Mouse (Mus musculus) forebrain, embryonic 10.5 days (tissue): ENCODE results near the gene Xlr3a. TPM values are rescaled to one million over a fixed set of nuclear protein-coding genes. Genes with fewer than 3 reads are reported as not detected.
"Not testable (repeated sequence)": the region's sequence is repeated elsewhere in the genome, so short reads cannot be mapped to it uniquely, and the experiment has no call there.

Experiments used
- DNase-seq: peaks from one replicate; pipeline ENCODE4 v3.0.0-alpha.2; 2017; ENCODE audit warnings: low spot score; ENCODE audit errors: extremely low spot score
- H3K27ac ChIP-seq: fragments of 300-500 bp; sonication (generic); 2 replicates; pipeline ENCODE4 v1.5.1; 2016; ENCODE audit warnings: mild to moderate bottlenecking
- H3K27me3 ChIP-seq: fragments of 300-500 bp; sonication (generic); 2 replicates; pipeline ENCODE4 v1.6.1; 2016; ENCODE audit warnings: mild to moderate bottlenecking; ENCODE audit not compliant: poor library complexity, severe bottlenecking
- H3K36me3 ChIP-seq: fragments of 300-500 bp; sonication (generic); replicated peaks from 2 replicates; pipeline ENCODE4 v1.6.1; 2016; ENCODE audit warnings: mild to moderate bottlenecking, moderate library complexity
- H3K4me1 ChIP-seq: fragments of 300-500 bp; sonication (generic); 2 replicates; pipeline ENCODE4 v1.6.1; 2016
- H3K4me3 ChIP-seq: fragments of 300-500 bp; sonication (generic); 2 replicates; pipeline ENCODE4 v1.5.1; 2016; ENCODE audit warnings: mild to moderate bottlenecking, moderate library complexity
- H3K9me3 ChIP-seq: fragments of 300-500 bp; sonication (generic); 2 replicates; pipeline ENCODE4 v1.6.1; 2016; ENCODE audit warnings: mild to moderate bottlenecking, moderate library complexity
- WGBS: fragments of 180-500 bp; shearing (Covaris S2); methylation state at CpG from one replicate; pipeline ENCODE4 v1.1.7; 2016; 5-methylcytosine and 5-hydroxymethylcytosine counted together
- polyA plus RNA-seq: library from polyadenylated mRNA; unstranded; fragments of >200 nt; fragmentation: Nextera tagmentation; extraction: Ambion mirVana; gene quantifications from 2 replicates; pipeline ENCODE4 v1.2.1, GENCODE M21; 2016

The Xlr3a gene
- 1.8 and 3.0 TPM in 2 replicates for polyA plus RNA-seq

GRCm38 (mm10) chrX:73096941-73097508 lies at the start of gene Xlr3a:
TSS of gene Xlr3a (minus strand) at chrX:73097095.
- not testable (repeated sequence) for H3K9me3 ChIP-seq, H3K36me3 ChIP-seq, H3K27ac ChIP-seq, H3K4me3 ChIP-seq, H3K27me3 ChIP-seq, H3K4me1 ChIP-seq, DNase-seq
- 81% methylated on average over 13 of the region's 13 CpGs for WGBS

DNA sequence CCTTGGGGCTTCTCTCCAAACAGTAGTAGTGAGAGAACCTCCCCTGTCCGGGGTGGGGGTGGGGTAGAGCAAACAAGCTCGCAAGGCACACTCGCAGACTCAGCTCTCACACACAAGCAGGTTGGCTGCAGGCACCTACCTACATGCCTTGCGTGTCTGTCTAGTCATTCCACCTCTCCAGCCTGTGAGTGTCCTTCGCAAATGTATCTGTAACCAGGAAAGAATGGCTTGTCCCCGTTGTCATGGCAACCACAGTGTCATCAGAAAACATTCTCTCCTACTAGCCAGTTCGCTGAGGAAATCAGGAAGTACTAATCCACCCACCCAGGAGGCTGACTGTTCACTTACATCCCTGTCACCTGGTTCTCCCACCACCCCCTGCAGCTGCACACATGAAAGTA lies 46.3 kb upstream of the Xlr3a start:
- no CpG with 5 or more reads among the region's 7 CpGs for WGBS
- not testable (repeated sequence) for H3K27ac ChIP-seq, H3K4me3 ChIP-seq, H3K36me3 ChIP-seq, DNase-seq, H3K27me3 ChIP-seq, H3K9me3 ChIP-seq, H3K4me1 ChIP-seq

- H3K27me3 ChIP-seq, H3K36me3 ChIP-seq, H3K27ac ChIP-seq, H3K4me1 ChIP-seq, DNase-seq, H3K4me3 ChIP-seq, H3K9me3 ChIP-seq: not testable (repeated sequence)
- no CpG with 5 or more reads among the region's 12 CpGs for WGBS
Measured at GRCm38 (mm10) chrX:73122859-73123829, 26.2 kb upstream of the Xlr3a start.

DNA sequence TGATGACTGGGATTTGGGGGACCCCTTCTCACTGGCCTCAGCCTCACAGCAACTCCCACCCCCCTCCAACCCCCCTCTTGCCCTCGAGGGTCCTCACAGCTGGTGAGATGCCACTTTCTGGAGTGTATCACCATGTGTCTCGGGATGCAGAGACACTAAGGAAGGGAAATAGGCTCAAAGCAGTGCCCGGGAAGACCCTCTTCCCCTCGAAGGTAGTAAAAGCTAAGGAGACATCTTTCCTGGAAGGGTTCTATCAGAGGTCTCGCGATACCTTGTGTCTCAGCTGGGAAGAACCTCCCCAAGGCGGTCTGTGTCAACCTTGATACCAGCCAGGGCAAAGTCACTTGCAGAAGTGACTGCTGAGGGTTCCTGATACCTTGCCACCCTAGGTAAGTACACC lies 19.9 kb upstream of the Xlr3a start, which contains the start of gene Gm14685:
Gene Gm14685 (plus strand): TSS at position 301 of the 400 bp plus-strand sequence.
- H3K27ac ChIP-seq, H3K4me1 ChIP-seq, H3K4me3 ChIP-seq, H3K36me3 ChIP-seq, DNase-seq, H3K27me3 ChIP-seq, H3K9me3 ChIP-seq: not testable (repeated sequence)
- no CpG with 5 or more reads among the region's 7 CpGs for WGBS

- H3K4me3 ChIP-seq, H3K36me3 ChIP-seq, H3K27me3 ChIP-seq, H3K4me1 ChIP-seq, H3K9me3 ChIP-seq, H3K27ac ChIP-seq, DNase-seq: not testable (repeated sequence)
- 83% methylated on average over 19 of the region's 19 CpGs for WGBS
Measured at GRCm38 (mm10) chrX:73082267-73083055, 14.4 kb downstream of the Xlr3a start, which contains the start of gene Xlr4a. TSS of gene Xlr4a (minus strand) at chrX:73082478.

DNA sequence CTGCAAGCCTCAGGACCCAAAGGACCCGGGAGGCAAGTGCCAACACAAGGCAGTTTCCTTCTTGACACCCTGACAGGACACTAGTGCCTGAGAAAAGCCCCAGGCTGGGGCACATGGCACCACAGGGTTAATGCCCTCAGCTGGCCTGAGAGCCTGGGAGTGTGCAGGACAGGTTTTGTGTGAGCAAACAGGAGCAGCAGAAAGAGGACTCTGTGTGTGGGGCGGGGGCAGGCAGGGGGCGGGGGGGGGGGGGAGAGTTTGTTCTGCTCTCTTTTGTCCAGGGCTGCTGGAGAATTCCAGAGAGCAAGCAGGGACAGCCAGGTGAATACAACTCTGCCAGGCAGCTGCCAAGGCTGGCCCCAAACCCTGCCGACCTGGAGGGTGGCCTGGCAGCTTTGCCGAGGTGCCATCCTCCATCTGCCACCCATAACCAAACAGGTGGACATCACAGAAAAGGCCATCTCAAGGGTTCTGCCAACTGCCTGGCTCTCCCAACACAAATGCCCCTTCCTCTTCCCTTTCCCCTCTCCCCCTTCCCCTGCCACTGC lies 30.1 kb downstream of the Xlr3a start:
- WGBS: 67% methylated on average over 1 of the region's 5 CpGs
- not testable (repeated sequence) for DNase-seq, H3K4me3 ChIP-seq, H3K27ac ChIP-seq, H3K36me3 ChIP-seq, H3K9me3 ChIP-seq
- peaks cover 33% of the 10 kb centered on the region for H3K27me3 ChIP-seq
- peaks cover 12% of the 10 kb centered on the region for H3K4me1 ChIP-seq

- no peak for DNase-seq
- peaks cover 33% of the 10 kb centered on the region for H3K27me3 ChIP-seq
- no peaks in the 10 kb centered on the region for H3K36me3 ChIP-seq
- 40% methylated on average over 7 of the region's 7 CpGs for WGBS
- peak within 1 kb of the TSS; percentile 70 for H3K27ac ChIP-seq
- H3K4me3 ChIP-seq: peak within 1 kb of the TSS; percentile 44
- H3K4me1 ChIP-seq: peaks cover 12% of the 10 kb centered on the region
- H3K9me3 ChIP-seq: no peaks in the 10 kb centered on the region
Measured at GRCm38 (mm10) chrX:73064415-73064793, 32.5 kb downstream of the Xlr3a start, which contains the start of gene Pnma3. TSS of gene Pnma3 (plus strand) at chrX:73064787.

- peak overlapping the region; percentile 44 for H3K4me3 ChIP-seq
- peak overlapping the region; percentile 70 for H3K27ac ChIP-seq
- H3K27me3 ChIP-seq: peaks cover 33% of the 10 kb centered on the region
- no peaks in the 10 kb centered on the region for H3K36me3 ChIP-seq
- peak; percentile 35 for DNase-seq
- peaks cover 12% of the 10 kb centered on the region for H3K4me1 ChIP-seq
- 35% methylated on average over 24 of the region's 24 CpGs for WGBS
- H3K9me3 ChIP-seq: no peaks in the 10 kb centered on the region
Measured at GRCm38 (mm10) chrX:73063512-73064414, 33.1 kb downstream of the Xlr3a start.

- Histone ChIP-seq H3K9me3 (no peaks in the 10 kb centered on the region), H3K36me3 (no peaks in the 10 kb centered on the region), H3K27me3 (peaks cover 33% of the 10 kb centered on the region), H3K4me3 (no peak overlapping the region), H3K4me1 (peaks cover 12% of the 10 kb centered on the region), H3K27ac (no peak overlapping the region)
- no peak for DNase-seq
- WGBS: 55% methylated on average over 5 of the region's 5 CpGs
Measured at GRCm38 (mm10) chrX:73062323-73062722, 34.6 kb downstream of the Xlr3a start.

DNA sequence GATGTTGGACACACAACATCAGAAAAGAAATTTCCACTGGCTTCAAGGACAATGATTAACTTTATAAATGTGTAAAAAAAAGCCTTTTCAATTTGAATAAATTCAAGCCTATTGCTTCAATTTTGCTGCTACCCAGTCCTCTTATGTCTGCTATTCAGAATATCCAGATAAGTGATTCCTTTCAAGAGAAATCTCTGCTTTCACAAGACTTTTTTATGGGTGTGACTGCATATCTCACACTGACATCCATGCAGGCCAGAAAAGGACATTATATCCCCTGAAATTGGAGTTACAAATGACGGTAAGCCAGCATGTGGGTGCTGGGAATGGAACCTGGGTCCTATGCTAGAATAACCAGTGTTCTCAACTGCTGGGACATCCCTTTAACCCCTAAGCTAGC lies 35.4 kb downstream of the Xlr3a start:
- Histone ChIP-seq H3K4me1 (peaks cover 12% of the 10 kb centered on the region), H3K36me3 (no peaks in the 10 kb centered on the region), H3K9me3 (no peaks in the 10 kb centered on the region), H3K4me3 (no peak overlapping the region), H3K27me3 (peaks cover 33% of the 10 kb centered on the region), H3K27ac (no peak overlapping the region)
- WGBS: 88% methylated on average over 1 of the region's 1 CpGs
- DNase-seq: no peak

- H3K36me3 ChIP-seq: no peaks in the 10 kb centered on the region
- H3K4me1 ChIP-seq: no peaks in the 10 kb centered on the region
- 14% methylated on average over 14 of the region's 14 CpGs for WGBS
- H3K9me3 ChIP-seq: no peaks in the 10 kb centered on the region
- H3K27me3 ChIP-seq: peaks cover 5% of the 10 kb centered on the region
- H3K4me3 ChIP-seq: peak overlapping the region; percentile 20; the same call in 1 of the 2 replicates
- peak overlapping the region; percentile 74 for H3K27ac ChIP-seq
- peak; percentile 87 for DNase-seq
Measured at GRCm38 (mm10) chrX:73053860-73054563, 42.9 kb downstream of the Xlr3a start.
